Mouse (Mus musculus) Muller cell, postnatal 12 days (primary cell): Measurements from ENCODE around the gene Pgls.
A peak's percentile ranks its signal among the peaks of the same experiment; 100 is the strongest.

ENCODE experiments used
- DNase-seq: peaks from one replicate; pipeline ENCODE4 v3.0.0-alpha.2; 2015; ENCODE audit errors: inconsistent ontology term

Pgls gene

GRCm38 (mm10) chr8:71637149-71638095, 45.4 kb downstream of the Pgls start:
- peak; percentile 56 for DNase-seq

GRCm38 (mm10) chr8:71638321-71638720, 46.3 kb downstream of the Pgls start:
- no peak for DNase-seq

- no peak for DNase-seq
These were observed 47.3 kb downstream of the Pgls start for GRCm38 (mm10) chr8:71639318-71639717.

GRCm38 (mm10) chr8:71645510-71645909, 53.5 kb downstream of the Pgls start:
- no peak for DNase-seq
